ENCODE assay signal across 7 mouse cellular contexts in the genomic region with DNA sequence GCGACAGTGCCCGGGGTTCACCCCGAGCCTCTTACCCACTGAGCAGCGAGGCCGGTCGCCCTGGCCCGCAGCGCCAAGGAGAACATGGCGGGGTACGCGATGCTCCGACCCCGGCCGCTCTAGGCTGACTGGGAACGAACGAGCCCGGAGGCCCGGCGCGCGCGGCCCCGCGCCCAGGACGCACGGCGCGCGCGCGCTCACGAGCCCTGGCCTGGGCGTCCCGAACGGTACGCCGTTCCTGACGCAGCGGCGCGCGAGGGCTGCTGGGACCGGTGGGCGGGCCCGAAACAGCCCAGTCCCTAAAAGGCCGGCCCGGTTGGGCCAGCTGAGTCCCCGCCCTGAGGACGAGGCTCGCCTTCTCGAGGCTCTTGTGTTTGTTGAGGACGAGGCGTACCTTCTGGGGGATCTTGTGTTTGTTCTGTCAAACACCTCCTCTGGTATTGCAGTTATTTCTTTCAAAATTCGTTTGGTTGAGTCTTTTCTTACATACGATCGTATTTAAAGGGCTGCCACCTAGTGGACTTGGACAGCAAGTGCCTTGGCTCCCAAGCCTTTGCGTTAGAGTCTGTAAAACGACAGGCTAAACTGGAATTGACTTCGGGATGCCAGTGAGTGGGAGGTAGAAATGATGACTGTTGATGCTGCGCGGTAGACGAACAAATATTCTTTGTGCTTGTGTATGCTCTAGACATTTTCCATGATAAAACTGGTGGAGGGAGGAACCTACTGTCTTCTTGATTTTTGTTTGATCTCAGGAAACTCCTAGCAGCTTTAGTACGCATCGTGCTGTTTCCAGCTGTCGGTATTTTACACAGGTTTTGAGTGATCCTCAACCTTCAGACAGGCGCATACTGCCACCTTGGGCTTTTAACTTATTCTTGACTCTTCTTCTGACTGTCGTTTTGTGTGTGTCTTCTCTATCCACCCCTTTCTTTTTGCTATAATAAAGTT. TPM values are rescaled to one million over a fixed set of nuclear protein-coding genes. Genes with fewer than 3 reads are reported as not detected.
A peak's percentile ranks its signal among the peaks of the same experiment; 100 is the strongest.
DNase-seq lines count a peak whose midpoint lies in the region; ATAC-seq and TF ChIP-seq lines count a peak whose summit lies in the region.

A gene (minus strand): TSS at position 180 of the 951 bp plus-strand sequence.

- peak; percentile 100 for ATAC-seq in intestine, embryonic 15.5 days

- peak within 1 kb of the TSS; percentile 71 for H3K4me3 ChIP-seq in intestine, embryonic 15.5 days (replicated peaks)
- H3K4me3 ChIP-seq in midbrain, embryonic 10.5 days, result peak within 1 kb of the TSS; percentile 96
- H3K4me3 ChIP-seq in small intestine, adult 2 months (ENCODE audit: low read depth, low read length), result peak within 1 kb of the TSS; percentile 97

- peak; percentile 96 for DNase-seq in adrenal gland, adult 2 months
- DNase-seq in embryo, embryonic 11 days, result peak; percentile 100
- peak; percentile 83 to 91 for DNase-seq in gastrocnemius, postnatal 36 days
- peak; percentile 92 to 95 for DNase-seq in left cerebral cortex, postnatal 25 days (ENCODE audit: low spot score in 2 of 2)
- peak; percentile 95 for DNase-seq in midbrain, embryonic 10.5 days (ENCODE audit: low spot score)

- peaks cover 2% of the 10 kb centered on the region for H3K4me1 ChIP-seq in intestine, embryonic 15.5 days (replicated peaks)
- peaks cover 20% of the 10 kb centered on the region for H3K4me1 ChIP-seq in midbrain, embryonic 10.5 days
- H3K4me1 ChIP-seq in small intestine, adult 2 months (ENCODE audit: control insufficient read depth, insufficient read depth, insufficient read length, low read length), result peaks cover 4% of the 10 kb centered on the region; the same call in 1 of the 2 replicates

- peak within 1 kb of the TSS; percentile 72 for H3K4me2 ChIP-seq in intestine, embryonic 15.5 days (replicated peaks)

- intact Hi-C loops in gastrocnemius, postnatal 36 days (cut with DNase I), result loop anchor here (2.0 kb wide), 1 partner anchor 489 kb away; a partner anchor contains a TSS
- intact Hi-C loops in left cerebral cortex, postnatal 25 days (cut with DNase I), result loop anchor here (1.0 to 5.0 kb wide), 3 partner anchors 24 to 239 kb away; a partner anchor contains a TSS

- WGBS in intestine, embryonic 15.5 days, result under 1% methylated on average over 67 of the region's 67 CpGs
- WGBS in midbrain, embryonic 10.5 days, result 1% methylated on average over 67 of the region's 67 CpGs
- WGBS in small intestine, adult 2 months, result under 1% methylated on average over 67 of the region's 67 CpGs

- H3K36me3 ChIP-seq in intestine, embryonic 15.5 days, result no peaks in the 10 kb centered on the region
- peaks cover 8% of the 10 kb centered on the region for H3K36me3 ChIP-seq in midbrain, embryonic 10.5 days
- no peaks in the 10 kb centered on the region for H3K36me3 ChIP-seq in small intestine, adult 2 months (ENCODE audit: control insufficient read depth, insufficient read depth, low read length)

- H3K27ac ChIP-seq in intestine, embryonic 15.5 days, result peak within 1 kb of the TSS; percentile 94
- H3K27ac ChIP-seq in midbrain, embryonic 10.5 days (replicated peaks), result peak within 1 kb of the TSS; percentile 97
- H3K27ac ChIP-seq in small intestine, adult 2 months (ENCODE audit: insufficient read depth, low read depth, low read length), result peak within 1 kb of the TSS; percentile 92

- H3K27me3 ChIP-seq in intestine, embryonic 15.5 days (replicated peaks), result no peaks in the 10 kb centered on the region
- H3K27me3 ChIP-seq in midbrain, embryonic 10.5 days (ENCODE audit: low read depth, poor library complexity, severe bottlenecking), result no peaks in the 10 kb centered on the region
- no peaks in the 10 kb centered on the region for H3K27me3 ChIP-seq in small intestine, adult 2 months (ENCODE audit: control insufficient read depth, insufficient read depth, low read length)

- peak; percentile 87; the same call in 1 of the 2 replicates for TF ChIP-seq CTCF in small intestine, adult 2 months (IDR thresholded peaks at IDR 0.05; ENCODE audit: extremely low read depth, insufficient read length, insufficient replicate concordance, low read depth, low read length)

- no peaks in the 10 kb centered on the region for H3K9me3 ChIP-seq in intestine, embryonic 15.5 days
- no peaks in the 10 kb centered on the region for H3K9me3 ChIP-seq in midbrain, embryonic 10.5 days (replicated peaks)

- peak within 1 kb of the TSS; percentile 77 for H3K9ac ChIP-seq in intestine, embryonic 15.5 days

- TF ChIP-seq POLR2A in small intestine, adult 2 months (IDR thresholded peaks at IDR 0.05; ENCODE audit: low read depth, low read length), result peak; percentile 95

RNA-seq across cellular contexts. Expression of the gene that starts here (rescaled TPM):
- total RNA-seq in adrenal gland, adult 2 months (2021), result 100 to 1,000 TPM; 422 to 433 TPM
- 27.6 and 29.0 TPM in 2 replicates for polyA plus RNA-seq in adrenal gland, adult 2 months (2012; rRNA removed)
- 100 to 1,000 TPM; 678 to 709 TPM for total RNA-seq in gastrocnemius, postnatal 36 days (2021)
- polyA plus RNA-seq in intestine, embryonic 15.5 days (2015; fragmentation: Nextera tagmentation; extraction: Ambion mirVana), result 428 and 430 TPM in 2 replicates
- total RNA-seq in left cerebral cortex, postnatal 25 days (2021), result 100 to 1,000 TPM; 232 to 243 TPM
- polyA plus RNA-seq in midbrain, embryonic 10.5 days (2016; fragmentation: Nextera tagmentation; extraction: Ambion mirVana), result 343 and 351 TPM in 2 replicates
- polyA plus RNA-seq in small intestine, adult 2 months (2012; rRNA removed), result 17.0 and 28.7 TPM in 2 replicates

Comparison
In these comparisons a context has a peak if more than half of its experiments do, and no peak if none do; other contexts are left out.
1. Peak in every context shown above with its lines: DNase-seq, ATAC-seq, H3K4me3 ChIP-seq and H3K27ac ChIP-seq.
2. RNA of the gene that starts here (polyA plus RNA-seq): 428 to 430 TPM in intestine, embryonic 15.5 days and 343 to 351 TPM in midbrain, embryonic 10.5 days; 17.0 to 28.7 TPM in small intestine, adult 2 months and 27.6 to 29.0 TPM in adrenal gland, adult 2 months; every median in the first group is over 10 times any median in the second.